Mouse (Mus musculus): ENCODE data around the gene Rnf123.

Rnf123 gene

DNA sequence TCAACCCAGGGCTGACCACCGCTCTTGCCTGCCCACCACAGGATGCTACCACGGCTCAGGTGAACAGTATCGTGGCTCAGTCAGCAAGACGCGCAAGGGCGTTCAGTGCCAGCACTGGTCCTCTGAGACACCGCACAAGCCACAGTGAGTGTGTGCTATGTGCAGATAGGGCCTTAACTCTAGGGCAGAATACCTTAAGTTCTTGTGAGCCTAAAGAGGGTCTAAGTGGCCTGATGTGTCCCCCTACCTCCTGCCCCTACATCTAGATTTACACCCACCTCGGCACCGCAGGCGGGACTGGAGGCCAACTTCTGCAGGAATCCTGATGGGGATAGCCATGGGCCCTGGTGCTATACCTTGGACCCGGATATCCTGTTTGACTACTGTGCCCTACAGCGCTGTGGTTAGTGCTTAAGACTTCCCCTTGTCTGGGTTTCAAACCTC is at the start of gene Rnf123:
TSS of gene Rnf123 (minus strand) at position 359 of the 444 bp plus-strand sequence.
- peak; percentile 57 for DNase-seq (ENCODE audit: low spot score)

GRCm38 (mm10) chr9:108132373-108132772 is 49.2 kb upstream of the Rnf123 start:
- DNase-seq (ENCODE audit: low spot score), result no peak

- DNase-seq (ENCODE audit: low spot score), result no peak
Observed at GRCm38 (mm10) chr9:108131502-108131901, 48.4 kb upstream of the Rnf123 start.

GRCm38 (mm10) chr9:108129042-108129948 is 46.1 kb upstream of the Rnf123 start:
- DNase-seq (ENCODE audit: low spot score), result no peak

- no peak for DNase-seq (ENCODE audit: low spot score)
Observed at GRCm38 (mm10) chr9:108128248-108128647, 45.1 kb upstream of the Rnf123 start.

DNA sequence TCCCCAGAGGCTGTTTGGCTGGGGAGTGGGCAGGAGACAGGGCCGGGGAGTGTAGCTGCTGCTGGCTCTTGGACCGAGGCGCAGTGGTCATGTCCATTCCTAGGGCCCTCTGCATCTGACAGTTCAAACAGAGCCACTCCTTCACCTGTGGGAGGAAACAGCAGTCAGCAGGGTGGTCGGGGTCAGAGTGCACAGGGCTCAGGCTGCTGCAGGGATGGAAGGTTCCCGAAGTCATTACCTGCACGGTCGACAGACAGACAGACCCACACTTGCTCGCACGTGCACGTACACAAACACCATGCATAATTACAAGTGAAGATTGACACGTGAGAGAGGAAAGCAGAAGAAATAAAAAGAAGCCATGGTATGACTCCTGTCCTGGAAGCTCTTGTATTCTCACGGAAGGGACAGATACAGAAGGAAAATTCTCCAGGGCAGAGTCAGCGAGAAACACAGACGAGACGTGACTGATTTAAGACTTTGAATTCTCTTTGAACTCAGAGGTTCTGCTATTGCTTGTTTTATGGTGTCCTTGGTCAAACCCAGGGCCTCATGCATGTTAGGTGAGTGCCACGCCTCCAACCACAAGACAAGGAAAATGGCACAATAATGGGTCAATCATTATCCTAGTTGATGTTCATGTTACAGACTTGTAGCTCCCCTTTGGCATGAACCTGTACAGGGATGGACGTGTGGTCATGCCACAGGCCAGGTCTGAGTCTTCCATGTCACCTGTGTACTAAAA is 43.5 kb upstream of the Rnf123 start:
- no peak for DNase-seq (ENCODE audit: low spot score)

DNA sequence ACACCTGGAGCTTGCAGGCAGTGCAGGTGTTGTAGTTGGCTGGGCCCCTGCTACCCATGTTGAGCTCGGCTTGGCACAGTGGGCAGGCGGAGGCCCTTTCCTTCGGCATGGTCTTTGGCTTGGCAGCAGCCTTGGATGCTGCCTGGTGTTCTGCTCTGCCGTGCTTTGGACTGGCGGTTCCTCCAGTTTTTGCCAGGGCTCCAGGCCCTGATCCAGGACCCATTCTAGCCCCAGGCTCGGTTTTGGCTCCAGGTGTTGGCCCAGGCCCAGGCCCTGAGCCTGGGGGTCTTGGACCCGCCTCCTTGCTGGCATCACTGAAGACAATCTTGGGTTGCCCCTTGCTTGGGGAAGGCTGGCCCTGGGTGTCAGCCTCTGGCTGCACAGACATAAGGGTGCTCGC is 42.6 kb upstream of the Rnf123 start:
- no peak for DNase-seq (ENCODE audit: low spot score)

- DNase-seq (ENCODE audit: low spot score), result no peak
Observed at GRCm38 (mm10) chr9:108123916-108124315, 40.8 kb upstream of the Rnf123 start.

- no peak for DNase-seq (ENCODE audit: low spot score)
Observed at GRCm38 (mm10) chr9:108121170-108121969, 38.2 kb upstream of the Rnf123 start.

- DNase-seq (ENCODE audit: low spot score), result no peak
Observed at GRCm38 (mm10) chr9:108120671-108121070, 37.5 kb upstream of the Rnf123 start.

GRCm38 (mm10) chr9:108119891-108120411 is 36.8 kb upstream of the Rnf123 start:
- no peak for DNase-seq (ENCODE audit: low spot score)

GRCm38 (mm10) chr9:108117143-108117542 is 34.0 kb upstream of the Rnf123 start:
- DNase-seq (ENCODE audit: low spot score), result no peak

GRCm38 (mm10) chr9:108115290-108116077 is 32.3 kb upstream of the Rnf123 start:
- no peak for DNase-seq (ENCODE audit: low spot score)

DNA sequence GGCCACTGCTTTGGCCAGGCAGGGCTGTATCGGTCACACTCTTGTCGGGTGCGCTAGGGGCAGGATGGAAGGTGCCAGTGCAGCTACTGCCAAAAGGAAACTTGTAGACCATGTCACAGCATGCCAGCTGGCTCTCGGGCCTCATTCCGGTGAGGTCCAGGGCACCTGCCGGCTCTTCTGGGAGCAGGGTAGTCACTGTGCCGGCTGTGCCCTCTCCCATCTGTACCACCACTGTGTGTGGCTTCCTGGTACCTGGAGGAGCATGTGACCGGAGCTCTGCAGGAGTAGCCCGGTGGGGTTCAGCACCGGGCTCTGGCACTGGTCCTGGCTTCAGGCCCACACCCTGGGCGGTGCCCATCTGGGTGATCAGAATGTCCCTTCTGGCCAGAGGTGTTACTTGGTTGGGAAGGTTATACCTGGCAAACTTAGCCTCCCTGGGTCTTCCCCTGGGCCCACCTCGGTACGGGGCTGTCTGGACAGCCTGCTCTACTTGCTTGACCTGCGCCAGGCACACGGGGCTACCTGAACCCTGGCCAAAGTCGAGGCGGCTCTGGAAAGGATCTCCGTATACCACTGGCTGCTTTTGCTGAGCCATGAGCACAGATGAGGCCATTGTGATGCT is 29.7 kb upstream of the Rnf123 start:
- no peak for DNase-seq (ENCODE audit: low spot score)

DNA sequence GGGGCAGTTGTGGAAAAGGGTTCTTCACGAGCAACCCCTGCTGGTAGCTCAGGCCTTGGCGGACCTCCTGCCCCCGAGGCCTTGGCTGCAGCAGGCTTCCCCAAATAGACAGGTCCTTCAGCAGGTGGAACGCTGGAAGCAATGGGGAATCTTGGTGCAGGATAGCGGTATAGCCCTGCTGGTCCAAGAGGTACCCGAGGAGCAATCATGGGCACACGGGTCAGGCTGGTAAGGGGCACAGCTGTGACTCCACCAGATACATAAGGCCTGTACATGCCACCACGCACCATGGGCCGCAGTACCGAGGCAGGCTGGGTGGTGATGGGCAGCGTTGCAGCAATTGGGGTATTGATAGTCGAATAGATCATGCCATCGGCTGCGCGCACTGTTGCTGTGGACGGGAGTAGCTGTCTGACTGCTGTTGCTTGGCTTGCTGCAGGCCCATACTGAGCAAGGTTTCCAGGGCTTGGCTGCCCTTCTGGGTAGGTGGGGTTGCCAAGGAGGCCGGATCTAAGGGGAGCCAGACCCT is 28.5 kb upstream of the Rnf123 start:
- DNase-seq (ENCODE audit: low spot score), result no peak

GRCm38 (mm10) chr9:108111101-108111592 is 28.0 kb upstream of the Rnf123 start:
- no peak for DNase-seq (ENCODE audit: low spot score)

DNA sequence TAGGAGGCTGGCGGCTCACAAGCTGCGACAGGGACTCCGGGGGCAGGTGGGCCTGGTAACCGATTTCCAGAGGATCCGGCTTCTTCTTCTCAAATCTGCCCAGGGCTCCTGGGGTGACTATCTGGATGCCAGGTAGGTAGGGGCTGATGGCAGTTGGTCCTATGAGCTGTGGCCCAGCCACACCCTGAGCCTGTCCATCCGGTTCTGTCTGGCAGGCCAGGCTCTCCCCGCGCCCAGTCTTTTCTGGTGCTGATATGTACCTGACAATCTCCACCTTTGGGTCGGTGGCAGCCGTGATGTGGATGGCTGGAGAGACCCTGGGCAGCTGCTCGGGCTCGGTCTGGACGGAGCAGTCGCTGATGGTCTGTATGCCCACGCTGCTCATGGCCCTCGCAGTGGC is 27.0 kb upstream of the Rnf123 start:
- no peak for DNase-seq (ENCODE audit: low spot score)

GRCm38 (mm10) chr9:108107867-108108266 is 24.7 kb upstream of the Rnf123 start:
- DNase-seq (ENCODE audit: low spot score), result no peak

DNA sequence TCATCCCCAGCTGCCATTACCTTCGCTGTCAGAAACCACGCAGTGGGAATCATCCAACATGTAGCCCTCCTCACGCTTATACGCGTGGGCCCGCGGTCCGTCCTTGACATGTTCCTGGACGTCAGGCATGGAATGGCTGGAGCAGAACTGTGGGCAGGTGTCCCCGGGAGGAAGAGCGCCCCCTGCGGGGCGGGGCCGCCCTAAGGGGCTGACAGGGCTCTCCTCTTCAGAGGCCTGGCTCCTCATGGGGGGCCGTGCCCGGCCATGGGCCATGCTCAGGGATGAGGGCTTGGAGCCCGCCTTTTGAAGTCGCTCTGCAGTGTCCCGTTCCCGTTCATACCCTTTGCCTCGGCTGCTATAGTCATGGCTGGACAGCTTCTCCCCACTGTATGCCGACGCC is 22.9 kb upstream of the Rnf123 start:
- no peak for DNase-seq (ENCODE audit: low spot score)

DNA sequence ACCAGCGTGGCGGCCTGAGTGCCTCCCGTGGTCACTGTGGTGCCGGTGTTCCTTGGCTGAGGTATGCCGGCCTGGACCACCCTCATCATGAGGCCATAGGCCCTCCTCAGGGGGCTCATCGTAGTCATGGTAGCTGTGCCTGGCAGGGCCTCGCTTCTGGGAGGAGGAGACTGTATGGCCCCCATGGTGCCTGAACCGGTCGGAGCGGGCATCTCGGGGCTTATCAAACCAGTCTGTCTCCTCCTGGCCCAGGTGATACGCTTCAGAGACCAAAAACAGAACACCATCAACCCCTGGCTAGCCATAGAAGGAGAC is 22.4 kb upstream of the Rnf123 start:
- no peak for DNase-seq (ENCODE audit: low spot score)
